Mouse (Mus musculus): ENCODE data around the gene Tlr4.
A peak's percentile ranks its signal among the peaks of the same experiment; 100 is the strongest.

Tlr4 gene

GRCm38 (mm10) chr4:66827463-66828162 is at the start of gene Tlr4:
Tlr4 (plus strand) TSS chr4:66827584.
- peak; percentile 65 to 78 for DNase-seq

GRCm38 (mm10) chr4:66794283-66794682 is 33.1 kb upstream of the Tlr4 start:
- DNase-seq: no peak

DNA sequence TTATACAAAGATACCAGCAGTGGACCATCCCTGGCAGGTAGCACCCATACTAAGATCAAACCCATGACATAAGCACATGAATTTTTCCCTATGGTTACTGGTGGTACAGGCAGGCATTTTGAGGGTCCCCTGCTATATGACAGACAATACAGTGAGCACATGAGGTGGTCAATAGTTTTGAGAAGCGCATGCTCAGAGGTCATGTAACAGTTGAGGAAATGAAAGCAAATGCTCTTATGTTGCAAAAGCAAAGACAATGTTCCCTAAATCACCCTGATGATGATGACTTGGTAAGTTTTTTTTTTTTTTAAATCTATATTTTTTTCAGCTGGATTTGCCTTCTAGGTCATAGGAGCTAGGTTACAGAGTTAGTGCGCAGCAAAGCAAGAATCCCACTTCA is 30.7 kb upstream of the Tlr4 start:
- no peak for DNase-seq

GRCm38 (mm10) chr4:66804552-66805301 is 22.7 kb upstream of the Tlr4 start:
- DNase-seq: no peak

DNA sequence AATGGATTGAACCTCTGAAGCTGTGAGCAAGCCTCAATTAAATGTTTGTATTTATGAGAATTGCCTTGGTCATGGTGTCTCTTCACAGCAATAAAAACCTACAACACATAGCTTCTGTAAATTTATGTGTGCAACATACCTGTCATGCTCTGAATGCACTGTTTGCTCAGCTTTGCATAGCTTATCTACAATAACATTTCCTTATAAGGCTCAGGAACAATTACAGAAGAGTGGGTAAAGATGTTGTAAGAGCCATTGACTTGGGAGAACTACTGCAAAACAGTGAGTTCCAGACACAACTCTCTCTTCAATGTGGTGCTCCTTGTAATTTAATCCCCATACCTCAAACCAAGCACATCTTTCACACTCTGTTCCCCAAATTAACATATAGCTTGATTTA is 21.6 kb upstream of the Tlr4 start:
- DNase-seq: no peak

GRCm38 (mm10) chr4:66816364-66817026 is 10.9 kb upstream of the Tlr4 start:
- DNase-seq: no peak

GRCm38 (mm10) chr4:66821171-66821570 is 6.2 kb upstream of the Tlr4 start:
- DNase-seq: no peak

DNA sequence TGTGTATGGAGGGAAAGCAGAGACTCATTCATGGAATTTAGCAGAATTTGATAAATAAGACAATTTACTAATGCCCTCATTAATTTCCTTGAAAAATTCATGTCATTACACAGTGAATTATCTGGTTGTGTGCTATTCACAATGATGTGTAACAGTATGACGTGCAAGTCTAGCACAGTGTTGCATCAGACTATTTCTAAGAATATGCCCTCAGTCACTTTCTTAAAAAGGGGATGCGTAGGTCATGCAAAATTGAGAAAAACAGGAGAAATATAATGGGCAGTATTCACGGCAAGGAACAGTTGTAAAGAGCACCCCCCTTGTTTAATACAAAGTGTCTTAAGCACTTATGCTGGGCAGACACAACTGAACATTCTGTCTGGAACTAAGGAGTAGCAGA is 5.6 kb upstream of the Tlr4 start:
- DNase-seq: no peak

GRCm38 (mm10) chr4:66828163-66828668 is 832 bp downstream of the Tlr4 start:
- DNase-seq: no peak

- peak in 1 of 2 experiments; percentile 9 for DNase-seq
Observed at GRCm38 (mm10) chr4:66828686-66829085, 1.3 kb downstream of the Tlr4 start.

DNA sequence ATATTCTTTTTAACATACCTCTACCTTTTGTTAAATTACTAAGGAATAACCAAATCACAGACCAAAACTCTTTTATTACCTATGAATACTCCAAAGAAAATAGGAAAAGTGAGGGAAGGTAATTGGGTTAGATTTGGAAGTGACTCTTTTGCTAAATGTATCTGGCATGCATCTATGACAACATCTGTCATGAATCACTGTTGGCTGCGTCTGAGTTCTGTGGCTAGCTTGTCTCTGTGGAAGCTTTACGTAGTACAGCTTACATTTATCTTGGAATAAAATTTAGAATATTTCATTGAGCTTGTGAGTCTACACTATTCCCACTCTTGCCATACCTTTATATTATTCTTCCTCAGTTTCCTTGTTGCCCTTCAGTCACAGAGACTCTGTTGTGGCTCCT is 10.7 kb downstream of the Tlr4 start:
- DNase-seq: no peak

DNA sequence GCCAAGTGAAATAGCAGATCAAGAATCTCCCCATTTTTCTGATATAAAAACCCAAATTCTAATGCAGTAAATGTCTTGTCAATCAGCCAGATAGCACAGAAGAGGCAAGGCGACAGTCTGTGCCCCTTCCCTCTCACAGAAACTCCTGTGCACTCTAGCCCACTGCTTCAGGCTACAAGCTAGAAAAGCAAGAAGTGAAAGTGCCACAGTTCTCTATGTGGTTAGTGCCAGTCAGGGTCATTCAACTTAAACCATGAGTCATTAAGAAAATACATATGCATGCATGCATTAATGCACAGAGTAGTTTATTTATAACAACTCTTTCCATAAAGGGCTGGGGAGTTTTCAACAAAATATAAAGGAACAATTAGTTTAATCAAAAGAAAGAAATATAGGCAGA is 15.9 kb downstream of the Tlr4 start:
- DNase-seq: no peak

GRCm38 (mm10) chr4:66852011-66852410 is 24.6 kb downstream of the Tlr4 start:
- DNase-seq: peak in 1 of 2 experiments; percentile 26

DNA sequence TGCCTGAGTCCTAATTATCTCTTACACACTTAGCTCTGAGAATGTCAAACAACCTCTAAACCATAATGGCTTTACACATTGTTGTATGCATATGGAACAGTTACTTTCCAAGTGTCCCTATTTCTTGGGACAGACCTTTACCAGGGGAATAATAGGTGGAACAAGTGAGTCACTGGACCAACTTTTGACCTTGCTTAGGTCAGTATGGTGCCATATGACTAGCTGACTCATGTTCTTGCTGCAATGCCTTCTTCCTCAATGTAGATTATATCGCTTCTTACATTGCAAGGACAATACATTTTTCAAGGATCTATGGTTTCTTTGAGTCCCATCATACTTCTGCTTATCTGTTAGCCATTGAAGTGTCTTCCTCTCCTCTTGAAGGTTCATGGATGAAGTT is 29.6 kb downstream of the Tlr4 start:
- no peak for DNase-seq

- no peak for DNase-seq
Observed at GRCm38 (mm10) chr4:66869919-66870318, 42.5 kb downstream of the Tlr4 start.

DNA sequence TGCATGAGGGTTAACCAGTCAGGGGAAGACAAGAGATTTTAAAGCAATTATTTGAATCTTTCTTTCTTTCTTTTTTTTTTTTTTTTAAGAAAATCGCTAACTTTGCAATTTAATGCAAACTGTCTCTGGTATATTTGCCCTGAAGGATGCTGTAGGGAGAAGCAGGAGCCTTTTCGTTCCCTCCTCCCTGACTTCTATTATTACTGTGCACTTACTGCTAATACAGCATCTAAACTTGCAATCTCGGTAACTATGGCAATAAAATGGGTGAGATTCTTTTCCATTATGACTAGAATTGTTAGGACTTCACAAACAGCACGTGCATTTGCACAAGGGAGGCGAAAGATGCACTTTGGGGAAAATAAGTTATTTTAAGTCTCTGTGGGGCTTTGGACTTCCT is 44.6 kb downstream of the Tlr4 start:
- no peak for DNase-seq

GRCm38 (mm10) chr4:66873342-66873741 is 46.0 kb downstream of the Tlr4 start:
- no peak for DNase-seq

GRCm38 (mm10) chr4:66875751-66876150 is 48.4 kb downstream of the Tlr4 start:
- no peak for DNase-seq

DNA sequence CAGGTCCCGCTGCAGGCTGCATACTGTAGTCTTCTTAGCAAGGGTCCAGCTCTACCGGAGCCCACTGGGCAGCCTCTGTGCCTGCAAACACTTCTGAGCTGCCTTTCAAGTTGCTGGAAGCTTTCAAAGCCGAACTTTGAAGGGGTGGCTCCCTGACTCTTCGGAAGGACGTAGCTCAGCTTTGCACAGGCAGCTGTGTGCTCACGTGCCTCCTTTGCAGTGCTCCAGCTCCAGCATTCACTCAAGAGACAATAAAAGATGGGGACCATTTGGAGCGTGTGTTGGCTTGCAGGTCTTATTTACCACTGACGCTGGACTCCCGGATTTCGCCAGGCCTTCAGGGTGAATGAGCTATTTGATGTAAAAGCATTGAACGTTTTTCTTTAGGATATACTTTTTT is 50.2 kb downstream of the Tlr4 start:
- no peak for DNase-seq

GRCm38 (mm10) chr4:66881496-66881895 is 54.1 kb downstream of the Tlr4 start:
- no peak for DNase-seq

DNA sequence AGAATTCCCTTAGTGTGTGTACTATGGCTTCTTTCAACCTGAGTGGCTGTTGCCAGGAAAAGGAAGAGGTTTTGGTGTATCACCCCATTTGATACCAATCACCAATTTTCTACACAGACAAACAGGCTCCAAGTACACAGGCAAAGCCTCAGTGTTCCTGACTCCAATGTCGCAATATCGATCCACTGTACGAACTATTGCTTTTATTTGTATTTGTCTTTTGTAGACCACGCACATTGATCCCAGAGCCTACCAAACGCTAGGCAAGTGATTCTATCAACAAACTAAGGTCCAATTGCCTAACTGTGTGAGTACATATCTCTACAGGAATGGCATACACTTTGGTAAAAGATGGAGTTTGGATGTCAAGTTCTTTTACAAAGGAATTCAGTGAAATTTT is 55.9 kb downstream of the Tlr4 start:
- DNase-seq: no peak

- DNase-seq: peak in 1 of 2 experiments; percentile 4
Observed at GRCm38 (mm10) chr4:66894547-66894946, 67.2 kb downstream of the Tlr4 start.

DNA sequence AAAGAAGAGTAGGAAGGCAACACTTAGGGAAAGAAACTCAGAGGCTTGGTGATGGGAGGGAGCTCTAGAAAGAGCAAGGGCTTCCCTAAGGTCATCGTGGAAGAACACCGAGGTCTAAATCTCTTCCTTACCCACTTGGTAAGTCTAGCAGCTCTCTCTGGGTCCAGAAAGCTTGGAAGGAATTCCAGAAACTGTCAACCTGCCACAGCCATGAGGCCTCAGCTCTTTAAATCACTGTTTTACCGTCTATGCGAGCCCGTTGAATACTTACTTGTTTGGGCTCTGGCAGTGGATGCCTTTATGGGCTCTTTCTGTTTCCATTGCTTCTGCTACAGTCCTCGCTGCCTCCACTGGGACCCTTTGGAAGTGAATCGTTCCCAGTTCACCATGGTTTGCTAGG is 67.6 kb downstream of the Tlr4 start:
- no peak for DNase-seq

DNA sequence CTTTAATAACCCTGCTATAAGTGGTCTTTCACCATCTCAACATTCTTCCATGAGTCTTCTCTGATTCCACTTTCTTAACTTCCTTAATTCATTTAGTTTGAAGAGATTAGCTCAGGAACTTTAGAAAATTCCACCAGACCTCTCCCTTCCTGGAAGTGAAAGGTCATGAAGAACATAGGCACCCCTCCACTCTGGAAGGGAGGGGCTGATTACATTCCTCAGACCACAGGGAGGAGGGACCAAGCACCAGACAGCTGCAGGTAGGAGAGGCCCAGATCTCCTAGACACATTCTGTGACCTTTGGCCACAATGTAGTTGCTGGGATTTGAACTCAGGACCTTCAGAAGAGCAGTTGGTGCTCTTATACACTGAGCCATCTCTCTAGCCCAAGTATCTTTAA is 72.7 kb downstream of the Tlr4 start:
- DNase-seq: no peak
